Mouse (Mus musculus): ENCODE data around the gene Fam19a4.

The Fam19a4 gene

GRCm38 (mm10) chr6:96944796-96945195 lies 115.4 kb downstream of the Fam19a4 start:
- 34% methylated on average over 2 of the region's 2 CpGs for WGBS

DNA sequence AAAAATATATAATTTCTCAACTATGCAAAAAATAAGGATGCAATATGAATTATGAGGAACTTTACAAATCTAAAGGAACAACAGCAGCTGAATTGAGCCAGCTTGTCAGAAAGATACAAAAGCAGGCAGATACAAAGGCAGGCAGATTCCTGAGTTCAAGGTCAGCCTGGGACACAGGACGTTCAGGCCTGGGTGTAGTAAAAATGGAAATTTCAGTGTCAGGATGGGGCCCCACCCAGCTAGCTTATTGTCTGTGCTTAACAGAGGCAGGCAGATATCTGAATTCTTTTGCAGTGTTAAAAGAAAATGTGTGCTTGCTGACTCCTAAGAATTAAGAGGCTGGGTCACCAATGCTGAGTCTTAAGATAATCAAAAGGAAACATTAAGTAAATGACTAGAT lies 124.4 kb downstream of the Fam19a4 start:
- WGBS = 79% methylated on average over 1 of the region's 1 CpGs

DNA sequence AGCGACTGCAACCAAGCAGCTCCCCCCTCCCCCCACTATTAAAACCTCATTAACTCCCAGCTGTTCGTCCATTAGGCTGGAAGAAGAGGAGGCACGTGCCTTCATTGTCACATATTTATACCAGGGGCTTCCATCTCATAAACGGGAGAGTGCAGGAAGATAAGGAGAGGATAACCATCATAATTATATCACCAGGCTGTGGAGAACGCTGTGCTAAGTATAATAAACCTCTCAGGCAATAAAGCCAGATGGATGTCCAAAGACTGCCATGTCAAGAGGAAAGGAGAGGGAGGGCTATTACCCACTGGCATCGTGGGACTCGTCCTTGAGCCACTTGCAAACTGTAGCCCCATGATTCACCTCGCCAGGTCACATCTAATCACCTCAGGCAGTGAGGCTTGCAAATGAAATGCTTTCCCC lies 151.1 kb downstream of the Fam19a4 start:
- WGBS = 59% methylated on average over 8 of the region's 8 CpGs

- 93% methylated on average over 18 of the region's 18 CpGs for WGBS
These were observed 183.1 kb downstream of the Fam19a4 start for GRCm38 (mm10) chr6:96877105-96877504.

- WGBS = 91% methylated on average over 13 of the region's 13 CpGs
These were observed 183.6 kb downstream of the Fam19a4 start for GRCm38 (mm10) chr6:96876651-96877050.

DNA sequence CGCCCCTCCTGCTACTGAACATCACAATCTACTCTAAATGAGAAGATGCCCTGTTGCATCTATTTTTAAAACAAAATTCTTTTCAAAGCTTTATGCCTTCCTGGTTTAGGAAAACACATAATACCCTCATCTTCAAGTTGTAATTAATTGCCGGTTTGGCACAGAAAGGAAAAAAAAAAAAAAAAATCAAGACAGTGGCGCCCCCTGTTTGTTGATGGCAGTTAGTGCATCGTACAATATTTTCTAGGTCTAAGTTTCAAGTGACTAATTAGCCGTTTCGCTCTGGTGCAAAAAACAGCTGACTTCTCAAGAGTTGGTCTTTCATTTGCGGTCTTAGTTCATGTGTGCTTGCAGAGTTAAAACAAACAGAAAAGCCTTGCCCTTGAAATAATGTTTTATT lies 207.1 kb downstream of the Fam19a4 start:
- WGBS = 71% methylated on average over 7 of the region's 7 CpGs

DNA sequence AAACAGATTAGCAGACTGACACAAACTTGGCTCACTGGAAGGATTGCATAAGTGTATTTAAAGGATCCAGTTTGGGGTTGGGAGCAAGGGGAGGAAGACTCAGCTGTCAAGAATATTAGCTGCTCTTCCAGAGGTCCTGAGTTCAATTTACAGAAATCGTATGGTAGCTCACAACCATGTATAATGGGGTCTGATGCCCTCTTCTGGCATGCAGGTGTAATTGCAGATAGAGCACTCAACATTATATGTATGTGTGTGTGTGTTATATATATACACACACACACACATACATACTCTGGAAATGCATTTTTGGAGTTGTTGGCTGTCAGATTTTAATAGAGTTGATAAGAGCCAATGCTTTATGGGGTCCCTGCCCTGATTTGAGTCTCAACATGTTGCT lies 216.3 kb downstream of the Fam19a4 start:
- 57% methylated on average over 1 of the region's 1 CpGs for WGBS

DNA sequence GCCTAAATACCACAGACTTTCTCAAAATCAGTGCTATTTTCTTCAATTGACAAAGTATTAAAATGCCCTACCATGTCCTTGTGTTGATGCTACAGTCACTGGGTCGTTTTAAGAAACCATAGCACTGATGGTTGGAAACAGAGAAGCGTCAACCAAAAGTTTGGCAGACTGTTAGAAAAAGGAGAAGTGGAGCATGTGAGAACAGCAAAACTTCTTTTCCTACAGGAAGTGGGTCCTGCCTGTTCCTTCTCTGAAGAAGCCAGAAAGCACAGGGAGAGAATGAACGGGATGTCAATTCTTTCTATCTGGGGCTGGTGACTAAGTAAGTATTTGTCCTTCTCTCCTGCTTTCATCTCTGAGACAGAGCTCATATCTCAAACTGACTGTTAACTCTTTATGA lies 219.6 kb downstream of the Fam19a4 start:
- 82% methylated on average over 3 of the region's 3 CpGs for WGBS

- 56% methylated on average over 3 of the region's 3 CpGs for WGBS
These were observed 233.6 kb downstream of the Fam19a4 start for GRCm38 (mm10) chr6:96826626-96827025.

DNA sequence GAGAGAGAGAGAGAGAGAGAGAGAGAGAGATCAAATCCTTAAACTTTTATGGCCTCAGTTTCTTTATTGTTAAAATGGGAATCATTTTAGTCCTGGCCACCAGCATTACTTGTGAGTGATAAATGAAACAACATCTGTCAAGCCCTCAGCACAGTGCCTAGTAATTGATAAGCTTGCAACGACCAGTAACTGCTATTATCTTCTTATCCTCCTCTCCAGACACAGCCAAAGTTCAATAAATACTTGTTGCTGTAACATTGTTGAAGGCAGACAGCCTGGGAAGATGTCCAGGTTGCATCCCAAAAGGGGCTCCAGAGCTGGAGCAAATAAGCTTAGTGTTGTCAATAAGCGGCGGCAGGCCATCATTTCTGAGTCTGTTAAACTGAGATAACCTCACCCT lies 257.2 kb downstream of the Fam19a4 start:
- WGBS = 68% methylated on average over 3 of the region's 3 CpGs

GRCm38 (mm10) chr6:96798746-96799145 lies 261.5 kb downstream of the Fam19a4 start:
- WGBS = 96% methylated on average over 1 of the region's 1 CpGs

- 75% methylated on average over 4 of the region's 4 CpGs for WGBS
These were observed 262.8 kb downstream of the Fam19a4 start for GRCm38 (mm10) chr6:96797451-96797850.

Data from cerebral cortex, adult 2 months (tissue).